Mouse (Mus musculus) frontal cortex, adult 2 months (tissue): ENCODE results near the gene Itih3. TPM values are rescaled to one million over a fixed set of nuclear protein-coding genes. Genes with fewer than 3 reads are reported as not detected.
A peak's percentile ranks its signal among the peaks of the same experiment; 100 is the strongest.

Source experiments
- DNase-seq, 2 experiments: peaks; one replicate each; pipeline ENCODE4 v3.0.0; 2022; ENCODE audit warnings: low spot score in 1 of 2; ENCODE audit errors: extremely low spot score in 1 of 2
- polyA plus RNA-seq: library from polyadenylated mRNA; depleted of rRNA; stranded (reverse); fragments of >200 nt; gene quantifications from 2 replicates; pipeline ENCODE4 v1.2.3, GENCODE M21; 2012; rRNA removed

Itih3 gene
- polyA plus RNA-seq, result 26.1 and 28.7 TPM in 2 replicates

GRCm38 (mm10) chr14:30923375-30924105 lies at the start of gene Itih3:
Itih3 (minus strand) TSS chr14:30923760.
- DNase-seq, result peak; percentile 43 to 44

GRCm38 (mm10) chr14:30960366-30960765 lies 36.8 kb upstream of the Itih3 start:
- DNase-seq, result no peak

GRCm38 (mm10) chr14:30959031-30959430 lies 35.5 kb upstream of the Itih3 start:
- no peak for DNase-seq

- DNase-seq, result no peak
Observed at GRCm38 (mm10) chr14:30958517-30958916, 35.0 kb upstream of the Itih3 start.

GRCm38 (mm10) chr14:30951154-30951825 lies 27.7 kb upstream of the Itih3 start, which contains the start of gene Nek4:
Nek4 (plus strand) TSS chr14:30951377.
- DNase-seq, result peak; percentile 95 to 98

- DNase-seq, result no peak
Observed at GRCm38 (mm10) chr14:30949986-30950385, 26.4 kb upstream of the Itih3 start.

- no peak for DNase-seq
Observed at GRCm38 (mm10) chr14:30944745-30945144, 21.2 kb upstream of the Itih3 start.

- DNase-seq, result peak in 1 of 2 experiments; percentile 81
Observed at GRCm38 (mm10) chr14:30943860-30944674, 20.5 kb upstream of the Itih3 start.

GRCm38 (mm10) chr14:30943038-30943437 lies 19.5 kb upstream of the Itih3 start, which contains the start of gene Itih1:
Itih1 (minus strand) TSS chr14:30943289.
- DNase-seq, result no peak

GRCm38 (mm10) chr14:30942254-30942653 lies 18.7 kb upstream of the Itih3 start:
- DNase-seq, result no peak

- no peak for DNase-seq
Observed at GRCm38 (mm10) chr14:30933351-30933750, 9.8 kb upstream of the Itih3 start.

GRCm38 (mm10) chr14:30930386-30930785 lies 6.8 kb upstream of the Itih3 start:
- DNase-seq, result no peak

GRCm38 (mm10) chr14:30925492-30925891 lies 1.9 kb upstream of the Itih3 start:
- no peak for DNase-seq

- peak in 1 of 2 experiments; percentile 17 for DNase-seq
Observed at GRCm38 (mm10) chr14:30922053-30922670, 1.4 kb downstream of the Itih3 start.

GRCm38 (mm10) chr14:30916516-30916915 lies 7.0 kb downstream of the Itih3 start:
- DNase-seq, result no peak

GRCm38 (mm10) chr14:30913404-30913803 lies 10.2 kb downstream of the Itih3 start:
- no peak for DNase-seq

- DNase-seq, result no peak
Observed at GRCm38 (mm10) chr14:30912641-30913040, 10.9 kb downstream of the Itih3 start.

- DNase-seq, result no peak
Observed at GRCm38 (mm10) chr14:30911141-30911540, 12.4 kb downstream of the Itih3 start.

- DNase-seq, result no peak
Observed at GRCm38 (mm10) chr14:30907814-30908265, 15.7 kb downstream of the Itih3 start.

GRCm38 (mm10) chr14:30906001-30906400 lies 17.6 kb downstream of the Itih3 start:
- DNase-seq, result no peak
